Mouse (Mus musculus): ENCODE results near the gene Erich3. TPM values are rescaled to one million over a fixed set of nuclear protein-coding genes. Genes with fewer than 3 reads are reported as not detected.

Gene Erich3
- polyA plus RNA-seq, 1 experiment from 2014 or later = 0.77 TPM

- Histone ChIP-seq H3K4me1 (ENCODE audit: control insufficient read depth, insufficient read depth, low read length) (no peaks in the 10 kb centered on the region), H3K36me3 (ENCODE audit: control insufficient read depth, insufficient read depth, low read length) (no peaks in the 10 kb centered on the region), H3K27me3 (ENCODE audit: control insufficient read depth, insufficient read depth, low read length) (no peaks in the 10 kb centered on the region), H3K4me3 (ENCODE audit: low read depth, low read length) (no peak overlapping the region), H3K27ac (ENCODE audit: low read depth, low read length) (no peak overlapping the region), H3K9me3 (ENCODE audit: control insufficient read depth, low read length) (no peaks in the 10 kb centered on the region), H3K9ac (ENCODE audit: low read length) (no peak overlapping the region), H3K4me2 (ENCODE audit: low read depth) (no peak overlapping the region)
- DNase-seq (ENCODE audit: low spot score) (no peak), ATAC-seq (ENCODE audit: insufficient read depth, low FRiP score, low TSS enrichment) (no peak)
- 76% methylated on average over 20 of the region's 20 CpGs for WGBS
Observed at GRCm38 (mm10) chr3:154649411-154650285, 14.0 kb upstream of the Erich3 start.

- Histone ChIP-seq H3K27me3 (ENCODE audit: control insufficient read depth, insufficient read depth, low read length) (no peaks in the 10 kb centered on the region), H3K4me3 (ENCODE audit: low read depth, low read length) (no peak overlapping the region), H3K27ac (ENCODE audit: low read depth, low read length) (no peak overlapping the region), H3K9me3 (ENCODE audit: control insufficient read depth, low read length) (no peaks in the 10 kb centered on the region), H3K36me3 (ENCODE audit: control insufficient read depth, insufficient read depth, low read length) (no peaks in the 10 kb centered on the region), H3K4me2 (ENCODE audit: low read depth) (no peak overlapping the region), H3K9ac (ENCODE audit: low read length) (no peak overlapping the region), H3K4me1 (ENCODE audit: control insufficient read depth, insufficient read depth, low read length) (no peaks in the 10 kb centered on the region)
- no peak for DNase-seq (ENCODE audit: low spot score)
- no peak for ATAC-seq (ENCODE audit: insufficient read depth, low FRiP score, low TSS enrichment)
- WGBS = 89% methylated on average over 10 of the region's 10 CpGs
Observed at GRCm38 (mm10) chr3:154651192-154651821, 12.4 kb upstream of the Erich3 start.

- no peaks in the 10 kb centered on the region for H3K36me3 ChIP-seq (ENCODE audit: control insufficient read depth, insufficient read depth, low read length)
- H3K4me3 ChIP-seq (ENCODE audit: low read depth, low read length) = no peak overlapping the region
- H3K4me2 ChIP-seq (ENCODE audit: low read depth) = no peak overlapping the region
- no peak overlapping the region for H3K9ac ChIP-seq (ENCODE audit: low read length)
- no peaks in the 10 kb centered on the region for H3K27me3 ChIP-seq (ENCODE audit: control insufficient read depth, insufficient read depth, low read length)
- H3K27ac ChIP-seq (ENCODE audit: low read depth, low read length) = no peak overlapping the region
- H3K4me1 ChIP-seq (ENCODE audit: control insufficient read depth, insufficient read depth, low read length) = no peaks in the 10 kb centered on the region
- H3K9me3 ChIP-seq (ENCODE audit: control insufficient read depth, low read length) = no peaks in the 10 kb centered on the region
- ATAC-seq (ENCODE audit: insufficient read depth, low FRiP score, low TSS enrichment) = peak; percentile 81
- WGBS = 47% methylated on average over 24 of the region's 24 CpGs
- peak; percentile 82 for DNase-seq (ENCODE audit: low spot score)
Observed at GRCm38 (mm10) chr3:154652581-154653420, 10.9 kb upstream of the Erich3 start.

- H3K4me2 ChIP-seq (ENCODE audit: low read depth) = no peak overlapping the region
- DNase-seq (ENCODE audit: low spot score) (no peak), ATAC-seq (ENCODE audit: insufficient read depth, low FRiP score, low TSS enrichment) (peak; percentile 7; the same call in 1 of the 2 replicates)
- WGBS = 41% methylated on average over 5 of the region's 5 CpGs
- no peaks in the 10 kb centered on the region for H3K27me3 ChIP-seq (ENCODE audit: control insufficient read depth, insufficient read depth, low read length)
- no peak overlapping the region for H3K4me3 ChIP-seq (ENCODE audit: low read depth, low read length)
- H3K9ac ChIP-seq (ENCODE audit: low read length) = no peak overlapping the region
- H3K4me1 ChIP-seq (ENCODE audit: control insufficient read depth, insufficient read depth, low read length) = no peaks in the 10 kb centered on the region
- H3K9me3 ChIP-seq (ENCODE audit: control insufficient read depth, low read length) = no peaks in the 10 kb centered on the region
- no peaks in the 10 kb centered on the region for H3K36me3 ChIP-seq (ENCODE audit: control insufficient read depth, insufficient read depth, low read length)
- no peak overlapping the region for H3K27ac ChIP-seq (ENCODE audit: low read depth, low read length)
Observed at GRCm38 (mm10) chr3:154653454-154653853, 10.2 kb upstream of the Erich3 start.

- no peak overlapping the region for H3K4me2 ChIP-seq (ENCODE audit: low read depth)
- no peak for ATAC-seq (ENCODE audit: insufficient read depth, low FRiP score, low TSS enrichment)
- no peak overlapping the region for H3K9ac ChIP-seq (ENCODE audit: low read length)
Observed at GRCm38 (mm10) chr3:154654284-154654683, 9.4 kb upstream of the Erich3 start.

GRCm38 (mm10) chr3:154654901-154655300, 8.8 kb upstream of the Erich3 start:
- no peak overlapping the region for H3K4me2 ChIP-seq (ENCODE audit: low read depth)
- H3K27me3 ChIP-seq (ENCODE audit: control insufficient read depth, insufficient read depth, low read length) = no peaks in the 10 kb centered on the region
- H3K27ac ChIP-seq (ENCODE audit: low read depth, low read length) = no peak overlapping the region
- WGBS = 74% methylated on average over 12 of the region's 12 CpGs
- no peaks in the 10 kb centered on the region for H3K4me1 ChIP-seq (ENCODE audit: control insufficient read depth, insufficient read depth, low read length)
- H3K9ac ChIP-seq (ENCODE audit: low read length) = no peak overlapping the region
- ATAC-seq (ENCODE audit: insufficient read depth, low FRiP score, low TSS enrichment) = no peak
- H3K9me3 ChIP-seq (ENCODE audit: control insufficient read depth, low read length) = no peaks in the 10 kb centered on the region
- no peaks in the 10 kb centered on the region for H3K36me3 ChIP-seq (ENCODE audit: control insufficient read depth, insufficient read depth, low read length)
- H3K4me3 ChIP-seq (ENCODE audit: low read depth, low read length) = no peak overlapping the region
- no peak for DNase-seq (ENCODE audit: low spot score)

More at GRCm38 (mm10) chr3:154654284-154654683, 9.4 kb upstream of the Erich3 start:
- DNase-seq (ENCODE audit: low spot score) = no peak
- H3K4me1 ChIP-seq (ENCODE audit: control insufficient read depth, insufficient read depth, low read length) = no peaks in the 10 kb centered on the region
- WGBS = 59% methylated on average over 6 of the region's 6 CpGs
- H3K9me3 ChIP-seq (ENCODE audit: control insufficient read depth, low read length) = no peaks in the 10 kb centered on the region
- no peak overlapping the region for H3K27ac ChIP-seq (ENCODE audit: low read depth, low read length)
- H3K27me3 ChIP-seq (ENCODE audit: control insufficient read depth, insufficient read depth, low read length) = no peaks in the 10 kb centered on the region
- H3K4me3 ChIP-seq (ENCODE audit: low read depth, low read length) = no peak overlapping the region
- no peaks in the 10 kb centered on the region for H3K36me3 ChIP-seq (ENCODE audit: control insufficient read depth, insufficient read depth, low read length)

GRCm38 (mm10) chr3:154655711-154656110, 7.9 kb upstream of the Erich3 start:
- H3K9ac ChIP-seq (ENCODE audit: low read length) = no peak overlapping the region
- no peaks in the 10 kb centered on the region for H3K27me3 ChIP-seq (ENCODE audit: control insufficient read depth, insufficient read depth, low read length)
- H3K4me1 ChIP-seq (ENCODE audit: control insufficient read depth, insufficient read depth, low read length) = no peaks in the 10 kb centered on the region
- 92% methylated on average over 5 of the region's 5 CpGs for WGBS
- H3K9me3 ChIP-seq (ENCODE audit: control insufficient read depth, low read length) = no peaks in the 10 kb centered on the region
- no peaks in the 10 kb centered on the region for H3K36me3 ChIP-seq (ENCODE audit: control insufficient read depth, insufficient read depth, low read length)
- no peak overlapping the region for H3K4me3 ChIP-seq (ENCODE audit: low read depth, low read length)
- DNase-seq (ENCODE audit: low spot score) = no peak
- H3K27ac ChIP-seq (ENCODE audit: low read depth, low read length) = no peak overlapping the region
- no peak for ATAC-seq (ENCODE audit: insufficient read depth, low FRiP score, low TSS enrichment)
- H3K4me2 ChIP-seq (ENCODE audit: low read depth) = no peak overlapping the region

GRCm38 (mm10) chr3:154663976-154664581, 420 bp downstream of the Erich3 start:
- no peaks in the 10 kb centered on the region for H3K36me3 ChIP-seq (ENCODE audit: control insufficient read depth, insufficient read depth, low read length)
- peak overlapping the region; percentile 52 for H3K9ac ChIP-seq (ENCODE audit: low read length)
- peak overlapping the region; percentile 63 for H3K4me2 ChIP-seq (ENCODE audit: low read depth)
- WGBS = 4% methylated on average over 25 of the region's 27 CpGs
- H3K9me3 ChIP-seq (ENCODE audit: control insufficient read depth, low read length) = no peaks in the 10 kb centered on the region
- H3K4me1 ChIP-seq (ENCODE audit: control insufficient read depth, insufficient read depth, low read length) = no peaks in the 10 kb centered on the region
- ATAC-seq (ENCODE audit: insufficient read depth, low FRiP score, low TSS enrichment) (peak; percentile 79), DNase-seq (ENCODE audit: low spot score) (peak; percentile 60)
- peak overlapping the region; percentile 41 for H3K4me3 ChIP-seq (ENCODE audit: low read depth, low read length)
- no peaks in the 10 kb centered on the region for H3K27me3 ChIP-seq (ENCODE audit: control insufficient read depth, insufficient read depth, low read length)
- H3K27ac ChIP-seq (ENCODE audit: low read depth, low read length) = 0 out of 2 replicates have a peak overlapping the region, but pooled peaks have one; percentile 4
